In the genomic region with DNA sequence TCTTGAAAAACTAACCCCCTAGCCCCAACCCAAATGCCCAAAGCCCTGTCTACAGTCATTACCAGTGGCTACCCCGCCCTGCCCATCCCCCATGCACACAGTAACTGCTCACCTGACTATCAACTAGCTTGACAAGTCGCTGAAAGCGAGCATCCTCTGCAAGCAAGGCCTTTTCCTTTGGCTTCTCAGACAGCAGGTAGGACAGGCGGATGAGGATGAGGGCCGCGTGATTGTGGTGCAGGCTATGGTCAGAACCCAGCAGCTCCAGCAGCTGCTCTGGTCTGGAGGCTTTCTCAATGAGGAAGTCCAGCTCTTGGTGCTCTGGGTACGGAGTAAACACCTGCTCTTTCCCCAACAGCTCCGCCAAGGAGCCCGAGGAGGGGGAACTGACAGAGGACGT, we compare ENCODE assay signal across 12 mouse cellular contexts. TPM values are rescaled to one million over a fixed set of nuclear protein-coding genes. Genes with fewer than 3 reads are reported as not detected.
DNase-seq lines count a peak whose midpoint lies in the region; ATAC-seq and TF ChIP-seq lines count a peak whose summit lies in the region.
"Had no signal": no experiment of that assay in that cellular context is flagged by ENCODE, and none has a peak within 500 bp of the region (broad histone marks: within the 10 kb centered on the region; RNA-seq: fewer than 3 reads in every experiment).

No protein-coding gene starts in this region.

- H3K36me3 ChIP-seq in midbrain, embryonic 10.5 days = peaks cover 62% of the 10 kb centered on the region
- H3K36me3 ChIP-seq in midbrain, postnatal 0 days (ENCODE audit: insufficient read depth, low read length) = peaks cover 44% of the 10 kb centered on the region
- H3K36me3 ChIP-seq in liver, embryonic 12.5 days = peaks cover 61% of the 10 kb centered on the region

- no peak for TF ChIP-seq CTCF in gastrocnemius, adult 2 months (IDR thresholded peaks at IDR 0.05)
- no peak for TF ChIP-seq CTCF in midbrain, postnatal 0 days (IDR thresholded peaks at IDR 0.05)
- no peak for TF ChIP-seq CTCF in left cerebral cortex, adult 2 months (IDR thresholded peaks at IDR 0.05)

- intact Hi-C loops in gastrocnemius, adult 2 months (cut with DNase I) = loop anchor here (2.0 kb wide), 1 partner anchor 95 kb away; no protein-coding TSS in a partner anchor
- intact Hi-C loops in left cerebral cortex, adult 2 months (cut with DNase I) = no loop called here

- H3K4me1 ChIP-seq in midbrain, embryonic 10.5 days = peaks cover 30% of the 10 kb centered on the region
- peaks cover 14% of the 10 kb centered on the region for H3K4me1 ChIP-seq in midbrain, postnatal 0 days (ENCODE audit: insufficient read depth, low read length)
- H3K4me1 ChIP-seq in liver, embryonic 12.5 days = peaks cover 50% of the 10 kb centered on the region

- H3K9me3 ChIP-seq in midbrain, embryonic 10.5 days (replicated peaks) = no peaks in the 10 kb centered on the region
- no peaks in the 10 kb centered on the region for H3K9me3 ChIP-seq in midbrain, postnatal 0 days (ENCODE audit: low read length)
- no peaks in the 10 kb centered on the region for H3K9me3 ChIP-seq in liver, embryonic 12.5 days (replicated peaks)
- H3K9me3 ChIP-seq: midbrain, embryonic 12.5 days had no signal

- no peak overlapping the region for H3K27ac ChIP-seq in gastrocnemius, adult 2 months
- H3K27ac ChIP-seq in midbrain, embryonic 10.5 days (replicated peaks) = no peak overlapping the region
- no peak overlapping the region for H3K27ac ChIP-seq in midbrain, postnatal 0 days (ENCODE audit: low read depth, low read length)
- peak overlapping the region; percentile 72 for H3K27ac ChIP-seq in liver, embryonic 12.5 days
- no peak overlapping the region for H3K27ac ChIP-seq in left cerebral cortex, adult 2 months
- H3K27ac ChIP-seq: midbrain, embryonic 12.5 days had no signal

- 96% methylated on average over 10 of the region's 10 CpGs for WGBS in midbrain, embryonic 10.5 days
- 94% methylated on average over 10 of the region's 10 CpGs for WGBS in midbrain, postnatal 0 days
- 43% methylated on average over 10 of the region's 10 CpGs for WGBS in liver, embryonic 12.5 days (ENCODE audit: insufficient replicate concordance)

- DNase-seq in gastrocnemius, adult 2 months = no peak
- no peak for DNase-seq in gastrocnemius, adult 18-20 months (ENCODE audit: low spot score)
- no peak for DNase-seq in midbrain, embryonic 10.5 days (ENCODE audit: low spot score)
- DNase-seq in midbrain, postnatal 0 days (ENCODE audit: low spot score) = no peak
- no peak for DNase-seq in frontal cortex, postnatal 36 days (ENCODE audit: low spot score in 2 of 2)
- no peak for DNase-seq in left cerebral cortex, adult 2 months (ENCODE audit: extremely low spot score in 1 of 2, low spot score in 2 of 2)
- DNase-seq: kidney, adult 8-10 months had no signal

- H3K9ac ChIP-seq in midbrain, postnatal 0 days (replicated peaks; ENCODE audit: low read length, poor library complexity, severe bottlenecking) = no peak overlapping the region
- H3K9ac ChIP-seq in liver, embryonic 12.5 days = peak overlapping the region; percentile 76

- no peak for ATAC-seq in midbrain, postnatal 0 days (ENCODE audit: low FRiP score)
- no peak for ATAC-seq in liver, embryonic 12.5 days
- ATAC-seq in monocyte, adult 5-6 weeks (replicated peaks; ENCODE audit: insufficient number of reproducible peaks, low FRiP score, low TSS enrichment, poor library complexity, severe bottlenecking) = no peak

- no peaks in the 10 kb centered on the region for H3K27me3 ChIP-seq in midbrain, embryonic 10.5 days (ENCODE audit: low read depth, poor library complexity, severe bottlenecking)
- H3K27me3 ChIP-seq in midbrain, postnatal 0 days (ENCODE audit: insufficient read depth, low read length) = no peaks in the 10 kb centered on the region
- no peaks in the 10 kb centered on the region for H3K27me3 ChIP-seq in liver, embryonic 12.5 days (replicated peaks)
- H3K27me3 ChIP-seq: midbrain, embryonic 12.5 days had no signal

- peak overlapping the region; percentile 96 for H3K4me3 ChIP-seq in gastrocnemius, adult 2 months
- peak overlapping the region; percentile 84; the same call in 1 of the 2 replicates for H3K4me3 ChIP-seq in midbrain, embryonic 10.5 days
- H3K4me3 ChIP-seq in midbrain, postnatal 0 days (ENCODE audit: low read depth, low read length) = no peak overlapping the region
- peak overlapping the region; percentile 84 for H3K4me3 ChIP-seq in liver, embryonic 12.5 days
- no peak overlapping the region for H3K4me3 ChIP-seq in left cerebral cortex, adult 2 months
- H3K4me3 ChIP-seq: midbrain, embryonic 12.5 days had no signal

- H3K4me2 ChIP-seq in midbrain, postnatal 0 days (ENCODE audit: low read depth, low read length, poor library complexity, severe bottlenecking) = no peak overlapping the region
- H3K4me2 ChIP-seq in liver, embryonic 12.5 days = peak overlapping the region; percentile 79
- H3K4me2 ChIP-seq: midbrain, embryonic 12.5 days had no signal

RNA-seq across cellular contexts. Expression of a gene that starts 2.2 kb away (rescaled TPM):
- total RNA-seq in gastrocnemius, adult 2 months (2021) = 10 to 100 TPM; 57.3 to 79.3 TPM
- 10 to 100 TPM; 62.9 to 64.4 TPM for total RNA-seq in gastrocnemius, adult 18-20 months (2021)
- 61.7 and 70.5 TPM in 2 replicates for polyA plus RNA-seq in midbrain, embryonic 10.5 days (2016; fragmentation: Nextera tagmentation; extraction: Ambion mirVana)
- 35.1 and 46.6 TPM in 2 replicates for total RNA-seq in midbrain, postnatal 0 days (2014; rRNA removed)
- polyA plus RNA-seq in midbrain, postnatal 0 days (2015; fragmentation: Nextera tagmentation; extraction: Ambion mirVana) = 31.3 and 31.4 TPM in 2 replicates
- polyA plus RNA-seq in liver, embryonic 12.5 days (2016; fragmentation: Nextera tagmentation; extraction: Ambion mirVana) = 69.3 TPM in 2 replicates
- total RNA-seq in monocyte, adult 5-6 weeks (2017) = 14.7 to 21.2 TPM (median 15.2 TPM) in 3 replicates
- total RNA-seq in left cerebral cortex, adult 2 months (2021) = 10 to 100 TPM; 45.9 to 50.8 TPM

RNA-seq across cellular contexts. Expression of a gene that starts 14.7 kb away (rescaled TPM):
- total RNA-seq in gastrocnemius, adult 2 months (2021) = not detected
- not detected for total RNA-seq in gastrocnemius, adult 18-20 months (2021)
- not detected in 2 replicates for polyA plus RNA-seq in midbrain, embryonic 10.5 days (2016; fragmentation: Nextera tagmentation; extraction: Ambion mirVana)
- not detected in 2 replicates for total RNA-seq in midbrain, postnatal 0 days (2014; rRNA removed)
- polyA plus RNA-seq in midbrain, postnatal 0 days (2015; fragmentation: Nextera tagmentation; extraction: Ambion mirVana) = not detected in 2 replicates
- polyA plus RNA-seq in liver, embryonic 12.5 days (2016; fragmentation: Nextera tagmentation; extraction: Ambion mirVana) = not detected in 2 replicates
- total RNA-seq in monocyte, adult 5-6 weeks (2017) = not detected in 3 replicates
- total RNA-seq in left cerebral cortex, adult 2 months (2021) = not detected
- total RNA-seq: left cerebral cortex, adult 8-10 months had no signal
- polyA plus RNA-seq: frontal cortex, adult 2 months; midbrain, embryonic 12.5 days had no signal

RNA-seq across cellular contexts. Expression of a gene that starts 17.9 kb away (rescaled TPM):
- total RNA-seq in gastrocnemius, adult 2 months (2021) = under 1 TPM; 0.28 to 0.38 TPM
- total RNA-seq in gastrocnemius, adult 18-20 months (2021) = under 1 TPM; 0.74 to 0.87 TPM
- polyA plus RNA-seq in midbrain, embryonic 10.5 days (2016; fragmentation: Nextera tagmentation; extraction: Ambion mirVana) = 17.2 and 39.7 TPM in 2 replicates
- 86.9 and 92.3 TPM in 2 replicates for total RNA-seq in midbrain, postnatal 0 days (2014; rRNA removed)
- polyA plus RNA-seq in midbrain, postnatal 0 days (2015; fragmentation: Nextera tagmentation; extraction: Ambion mirVana) = 67.6 and 68.0 TPM in 2 replicates
- polyA plus RNA-seq in liver, embryonic 12.5 days (2016; fragmentation: Nextera tagmentation; extraction: Ambion mirVana) = 6.4 and 7.5 TPM in 2 replicates
- total RNA-seq in monocyte, adult 5-6 weeks (2017) = 0.78 to 2.7 TPM (median 0.85 TPM) in 3 replicates
- 10 to 100 TPM; 41.4 to 43.8 TPM for total RNA-seq in left cerebral cortex, adult 2 months (2021)

RNA-seq across cellular contexts. Expression of a gene that starts 34.6 kb away (rescaled TPM):
- 1 to 10 TPM in 1 of 2 experiments, under 1 TPM in 1; 0.46 to 1.2 TPM for total RNA-seq in gastrocnemius, adult 2 months (2021)
- total RNA-seq in gastrocnemius, adult 18-20 months (2021) = 1 to 10 TPM in 1 of 2 experiments, under 1 TPM in 1; 0.48 to 1.1 TPM
- polyA plus RNA-seq in midbrain, embryonic 10.5 days (2016; fragmentation: Nextera tagmentation; extraction: Ambion mirVana) = 5.6 and 7.1 TPM in 2 replicates
- total RNA-seq in midbrain, postnatal 0 days (2014; rRNA removed) = 16.1 and 25.0 TPM in 2 replicates
- 14.8 and 15.6 TPM in 2 replicates for polyA plus RNA-seq in midbrain, postnatal 0 days (2015; fragmentation: Nextera tagmentation; extraction: Ambion mirVana)
- 0.23 and 0.49 TPM in 2 replicates for polyA plus RNA-seq in liver, embryonic 12.5 days (2016; fragmentation: Nextera tagmentation; extraction: Ambion mirVana)
- not detected in 3 replicates for total RNA-seq in monocyte, adult 5-6 weeks (2017)
- total RNA-seq in left cerebral cortex, adult 2 months (2021) = 10 to 100 TPM; 13.0 to 13.5 TPM

Comparison
In these comparisons a context has a peak if more than half of its experiments do, and no peak if none do; other contexts are left out.
1. H3K4me3 ChIP-seq: peak in gastrocnemius, adult 2 months (single experiment), midbrain, embryonic 10.5 days (single experiment) and liver, embryonic 12.5 days (single experiment); none in midbrain, postnatal 0 days (single experiment) and left cerebral cortex, adult 2 months (single experiment).
2. RNA of a gene that starts 17.9 kb away (total RNA-seq): 86.9 to 92.3 TPM in midbrain, postnatal 0 days and 41.4 to 43.8 TPM in left cerebral cortex, adult 2 months; 0.78 to 2.7 TPM in monocyte, adult 5-6 weeks, 0.74 to 0.87 TPM in gastrocnemius, adult 18-20 months and 0.28 to 0.38 TPM in gastrocnemius, adult 2 months; every median in the first group is over 10 times any median in the second.